Mouse (Mus musculus) lung, postnatal 4 days (tissue): Measurements from ENCODE around the gene Rasip1.
A peak's percentile ranks its signal among the peaks of the same experiment; 100 is the strongest.

Experiments
- DNase-seq, 2 experiments: peaks; one replicate each; pipeline ENCODE4 v3.0.0; 2021

Rasip1 gene

DNA sequence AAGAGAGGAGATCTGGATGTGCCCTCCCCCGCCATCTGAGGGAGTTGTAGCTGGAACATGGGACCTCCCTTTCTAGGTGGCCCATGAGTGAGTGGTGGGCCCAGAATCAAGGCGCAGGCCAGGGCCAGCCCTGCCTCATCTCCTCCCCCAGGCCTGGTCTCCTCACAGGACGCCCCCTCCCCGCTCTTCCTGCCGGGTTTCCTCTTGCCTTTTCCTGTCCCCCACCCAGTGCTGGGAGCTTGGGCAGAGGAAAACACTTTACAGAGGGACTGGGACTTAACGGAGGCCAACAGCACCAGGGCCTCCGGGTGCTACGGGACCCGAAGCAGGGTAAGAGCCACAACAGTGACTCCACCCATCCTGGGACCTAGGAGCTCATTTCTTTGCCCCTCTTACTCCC lies at the start of gene Rasip1:
Gene Rasip1, plus strand, starts transcription at position 228 of the 400 bp plus-strand sequence.
- peak; percentile 74 to 86 for DNase-seq

DNA sequence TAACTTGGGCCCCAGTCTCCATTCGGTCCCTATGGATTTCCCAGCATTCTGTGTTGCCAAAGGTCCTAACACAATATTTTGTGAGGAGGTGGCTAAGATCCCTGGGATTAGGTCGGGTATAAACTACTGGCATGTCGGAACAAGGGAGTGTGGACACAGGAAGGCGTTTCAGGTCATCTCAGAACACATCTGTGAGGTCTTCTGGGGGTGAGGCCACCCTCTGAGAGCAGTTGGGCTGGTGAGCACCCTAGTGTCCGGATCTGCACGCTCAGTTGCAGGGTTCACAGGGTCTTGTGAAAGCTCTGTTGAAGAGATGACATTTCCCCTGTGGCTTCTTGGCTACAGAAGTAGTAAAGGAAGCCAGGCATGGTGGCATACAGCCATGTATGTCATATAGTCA lies 41.4 kb upstream of the Rasip1 start:
- no peak for DNase-seq

- DNase-seq: no peak
Measured at GRCm38 (mm10) chr7:45587631-45588592, 39.4 kb upstream of the Rasip1 start.

DNA sequence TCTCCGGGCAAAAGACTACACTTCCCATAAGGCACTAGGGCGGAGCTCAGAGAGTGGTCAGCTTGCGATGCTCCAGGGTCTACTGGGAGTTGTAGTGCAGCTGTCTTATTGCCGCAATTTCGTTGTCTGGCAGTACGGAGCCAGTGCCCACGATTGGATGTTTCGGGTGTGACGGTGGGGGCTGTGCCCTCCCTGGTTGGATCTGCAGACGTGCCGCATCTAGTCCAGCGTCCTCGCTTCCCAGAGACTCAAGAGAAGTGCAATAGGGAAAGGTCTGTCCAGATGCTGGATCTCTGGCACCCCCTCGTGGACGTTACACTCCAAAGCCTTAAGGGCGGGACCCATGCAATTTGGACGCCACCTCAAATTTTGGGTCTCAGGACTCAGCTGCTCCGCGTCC lies 38.1 kb upstream of the Rasip1 start:
- DNase-seq: peak; percentile 93 to 98

DNA sequence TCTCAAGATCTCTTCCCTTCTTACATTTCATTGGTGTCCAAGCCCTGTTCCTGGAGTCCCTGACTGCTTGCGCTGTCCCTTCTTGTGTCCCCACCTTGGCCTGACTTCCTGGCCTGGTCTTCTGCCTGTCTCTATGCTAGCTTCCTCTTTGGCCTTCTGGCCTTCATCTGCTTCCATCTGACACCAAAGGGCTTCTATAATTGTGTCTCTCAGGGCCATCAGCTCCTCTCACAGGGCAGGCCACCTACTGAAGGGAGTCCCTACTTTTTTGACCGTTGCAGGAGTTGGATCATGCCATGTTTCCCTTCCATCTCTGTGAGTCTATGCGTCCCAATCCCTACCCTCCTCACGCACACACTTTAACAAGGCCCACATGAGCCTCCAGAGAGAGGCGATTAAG lies 37.4 kb upstream of the Rasip1 start:
- no peak for DNase-seq

DNA sequence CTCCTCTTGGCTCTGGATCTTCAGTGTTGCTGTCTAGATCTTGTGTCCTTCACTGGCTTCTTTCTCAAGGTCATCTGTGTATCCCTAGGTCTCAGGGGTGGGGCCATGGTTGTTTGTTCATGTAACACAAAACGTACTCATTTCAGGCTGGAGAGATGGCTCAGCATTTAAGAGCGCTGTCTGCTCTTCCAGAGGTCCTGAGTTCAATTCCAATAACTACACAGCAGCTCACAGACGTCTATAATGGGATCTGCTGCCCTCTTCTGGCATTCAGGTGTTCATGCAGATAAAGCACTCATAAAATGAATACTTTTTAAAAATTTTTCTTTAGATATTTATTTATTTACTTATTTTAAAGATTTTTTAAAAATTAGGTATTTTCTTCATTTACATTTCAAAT lies 36.4 kb upstream of the Rasip1 start:
- DNase-seq: no peak

GRCm38 (mm10) chr7:45591880-45592279 lies 35.4 kb upstream of the Rasip1 start:
- no peak for DNase-seq

DNA sequence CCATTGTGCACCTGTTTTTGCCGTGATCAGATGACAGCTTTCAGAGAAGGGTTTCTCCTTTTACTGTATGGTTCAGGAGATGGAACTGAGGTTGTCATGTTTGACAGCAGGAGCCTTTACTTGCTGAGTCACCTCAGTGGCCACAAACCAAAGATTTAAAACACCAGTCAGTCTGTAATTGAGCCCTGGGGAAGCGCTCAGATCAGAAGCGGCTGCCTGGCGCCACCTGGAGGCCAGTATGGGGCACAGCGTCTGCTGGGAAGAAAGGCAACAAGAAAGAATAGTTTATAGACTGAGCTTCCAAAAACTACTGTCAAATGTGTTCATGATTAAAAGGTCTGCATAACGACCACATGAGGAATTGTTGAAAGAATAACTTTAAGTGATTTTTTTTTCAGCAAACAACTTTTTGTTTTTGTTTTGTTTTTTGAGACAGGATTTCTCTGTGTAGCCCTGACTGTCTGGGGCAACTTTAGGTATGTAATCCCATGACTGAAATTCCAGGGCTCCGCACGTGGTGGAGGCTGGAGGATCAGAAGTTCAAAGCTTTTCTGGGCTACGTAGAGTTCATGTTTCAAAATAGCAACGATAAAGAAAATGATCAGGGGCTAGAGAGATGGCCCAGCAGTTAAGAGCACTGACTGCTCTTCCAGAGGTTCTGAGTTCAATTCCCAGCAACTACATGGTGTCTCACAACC lies 34.0 kb upstream of the Rasip1 start:
- DNase-seq: peak; percentile 67 to 79

DNA sequence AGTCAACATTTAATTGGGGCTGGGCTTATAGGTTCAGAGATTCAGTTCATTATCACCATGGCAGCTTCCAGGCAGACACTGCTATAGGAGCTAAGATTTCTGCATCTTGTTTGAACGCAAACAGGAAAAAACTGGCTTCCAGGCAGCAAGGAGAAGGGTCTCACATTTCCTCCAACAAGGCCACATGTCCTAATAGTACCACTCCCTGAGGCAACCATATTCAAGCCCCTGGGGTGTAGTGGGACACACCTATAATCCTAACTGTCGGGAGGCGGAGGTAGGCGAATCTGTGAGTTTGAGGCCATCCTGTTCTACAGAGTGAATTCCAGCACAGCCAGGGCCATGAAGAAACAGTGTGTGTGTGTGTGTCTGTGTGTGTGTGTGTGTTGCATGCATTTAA lies 32.1 kb upstream of the Rasip1 start:
- DNase-seq: no peak

DNA sequence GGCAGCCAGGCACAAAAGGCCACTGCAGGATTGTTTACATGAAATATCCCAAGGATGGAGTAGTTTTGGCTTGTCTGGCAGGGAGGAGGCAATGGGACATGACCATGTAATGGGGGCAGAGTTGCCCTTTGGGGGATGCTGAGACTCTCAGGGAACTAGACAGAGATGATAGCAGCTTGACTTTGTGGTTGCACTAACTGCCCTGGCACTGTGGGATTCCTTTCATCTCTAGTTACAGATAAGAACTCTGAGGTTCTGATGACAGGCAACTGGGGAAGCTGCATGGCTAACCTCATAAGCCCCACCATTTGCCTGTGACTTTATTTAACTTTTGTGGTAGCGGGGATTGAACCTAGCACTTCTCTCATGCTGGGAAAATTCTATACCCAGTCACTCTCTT lies 31.2 kb upstream of the Rasip1 start:
- no peak for DNase-seq

GRCm38 (mm10) chr7:45597013-45597412 lies 30.3 kb upstream of the Rasip1 start:
- DNase-seq: no peak

DNA sequence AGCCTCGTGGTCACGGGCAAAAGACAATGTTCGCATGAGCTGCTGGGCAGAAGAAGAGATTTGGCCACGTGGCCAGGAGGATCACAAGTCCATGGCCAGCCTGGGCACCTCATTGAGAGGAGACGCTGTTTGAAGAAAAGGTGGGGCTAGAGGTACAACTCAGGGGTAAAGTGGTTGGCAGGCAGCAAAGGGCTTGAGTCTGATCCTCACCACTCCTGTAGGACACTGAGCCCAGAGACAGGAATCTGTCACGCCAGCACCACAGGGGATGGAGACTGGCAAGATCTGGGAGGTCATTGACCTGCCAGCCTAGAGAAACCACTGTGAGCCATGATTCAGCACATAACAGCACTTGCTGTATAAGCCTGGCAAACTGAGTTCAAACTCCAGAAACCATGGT lies 29.8 kb upstream of the Rasip1 start:
- no peak for DNase-seq

DNA sequence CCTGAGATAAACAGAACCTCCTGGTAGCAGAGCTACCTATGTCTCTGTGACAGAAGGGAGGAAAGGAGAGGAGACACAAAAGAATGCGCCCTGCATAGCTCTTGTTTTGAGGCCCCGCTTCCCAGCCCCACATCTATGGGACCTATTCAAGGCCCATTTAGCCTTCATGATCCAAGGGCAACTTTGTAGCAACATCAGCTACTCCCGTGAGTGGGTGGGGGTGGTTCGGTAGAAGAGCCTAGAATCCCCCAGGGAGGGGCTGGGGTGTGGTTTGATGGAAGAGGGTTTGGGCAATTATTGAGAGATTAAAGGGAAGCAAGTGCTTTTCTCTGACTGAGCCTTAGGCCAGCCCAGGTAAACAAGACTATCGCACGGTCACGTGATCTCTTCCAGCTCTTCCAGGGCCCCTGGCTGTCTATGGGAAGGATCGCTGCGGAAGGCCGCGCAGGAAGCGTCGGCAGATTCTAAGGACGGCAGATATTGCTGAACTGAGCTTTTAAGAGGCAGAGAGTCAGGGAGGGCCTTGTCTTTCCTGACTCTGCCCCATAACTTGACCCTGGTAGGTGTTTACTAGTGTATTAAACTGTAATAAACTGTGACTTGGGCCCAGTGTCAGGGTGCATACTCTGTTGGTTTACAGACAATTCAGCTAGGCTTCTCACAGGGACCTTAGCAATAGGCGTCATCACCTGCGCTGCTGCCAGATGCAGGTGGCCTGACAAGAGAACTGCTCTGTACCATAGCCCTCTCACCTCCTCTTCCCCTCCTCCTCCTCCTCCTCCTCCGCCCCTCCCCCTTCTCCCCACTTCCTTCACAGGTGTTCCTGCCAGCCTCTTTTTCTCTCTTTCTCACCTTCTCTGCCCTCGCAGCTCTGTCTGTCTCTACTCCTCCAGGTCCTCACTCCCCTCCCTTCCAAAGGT lies 28.1 kb upstream of the Rasip1 start:
- no peak for DNase-seq

- no peak for DNase-seq
Measured at GRCm38 (mm10) chr7:45605704-45606289, 21.5 kb upstream of the Rasip1 start.

GRCm38 (mm10) chr7:45609511-45609910 lies 17.8 kb upstream of the Rasip1 start:
- DNase-seq: no peak

GRCm38 (mm10) chr7:45616277-45616676 lies 11.0 kb upstream of the Rasip1 start:
- peak in 1 of 2 experiments; percentile 55 for DNase-seq

GRCm38 (mm10) chr7:45617042-45617695 lies 10.1 kb upstream of the Rasip1 start, which contains the start of gene Fut1:
TSS of gene Fut1 (plus strand) at chr7:45617289.
- DNase-seq: peak; percentile 16 to 40

DNA sequence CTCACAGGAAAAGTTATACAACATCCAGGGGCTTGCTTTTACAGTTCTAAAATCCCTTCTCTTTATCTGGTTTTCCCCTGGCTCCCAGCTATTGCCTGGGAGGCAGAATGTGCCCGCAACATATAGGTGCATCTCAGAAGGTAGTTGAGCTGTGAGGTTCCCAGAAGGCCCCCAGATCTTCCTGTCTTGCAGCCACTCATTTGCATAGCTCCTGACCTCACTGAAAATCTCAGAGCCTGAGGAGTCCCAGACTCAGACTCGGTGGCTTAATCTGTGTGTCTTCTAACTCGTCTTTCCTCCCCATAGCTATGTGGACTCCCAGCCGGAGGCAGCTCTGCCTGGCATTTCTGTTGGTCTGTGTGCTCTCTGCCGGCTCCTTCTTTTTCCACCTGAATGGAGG lies 9.0 kb upstream of the Rasip1 start:
- DNase-seq: no peak

GRCm38 (mm10) chr7:45619592-45619991 lies 7.7 kb upstream of the Rasip1 start:
- DNase-seq: no peak

DNA sequence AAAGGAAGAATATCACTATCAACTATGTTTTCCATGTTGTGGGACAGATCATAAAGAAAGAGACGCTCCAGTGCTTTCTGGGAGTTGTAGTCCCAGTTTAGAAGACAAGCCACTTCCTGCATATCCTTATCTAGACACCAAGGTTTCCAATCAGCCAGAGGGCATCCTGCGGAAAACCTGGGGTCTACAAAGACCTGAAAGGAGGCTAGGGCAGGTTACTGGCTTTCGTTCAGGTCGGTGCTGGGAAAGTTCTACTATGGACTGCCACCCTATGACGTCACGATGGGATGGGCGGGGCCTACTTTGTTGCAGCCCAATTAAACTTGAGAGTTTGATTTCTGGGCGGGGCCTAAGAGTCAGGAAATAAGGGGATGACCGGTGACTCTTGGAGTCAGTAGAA lies 5.8 kb upstream of the Rasip1 start, which contains the start of gene Izumo1:
Gene Izumo1, plus strand, starts transcription at position 369 of the 400 bp plus-strand sequence.
- DNase-seq: peak; percentile 64 to 71

DNA sequence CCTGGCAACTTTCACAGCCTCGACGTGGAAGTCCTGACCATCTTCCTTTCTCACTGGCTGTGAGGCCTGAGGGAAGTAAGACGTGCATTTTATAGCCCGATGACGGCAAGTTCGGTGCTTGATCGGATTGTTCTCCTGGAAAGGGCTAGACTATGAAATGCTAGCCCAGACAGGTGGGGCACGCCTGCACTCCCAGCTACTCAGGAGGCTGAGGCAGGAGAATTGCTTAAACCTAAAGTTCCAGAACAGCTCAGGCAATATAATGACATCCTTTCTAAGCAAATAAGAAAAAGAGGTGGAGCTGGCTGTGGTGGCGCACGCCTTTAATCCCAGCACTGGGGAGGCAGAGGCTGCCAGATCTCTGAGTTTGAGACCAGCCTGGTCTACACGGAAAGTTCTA lies 3.8 kb upstream of the Rasip1 start:
- DNase-seq: no peak

DNA sequence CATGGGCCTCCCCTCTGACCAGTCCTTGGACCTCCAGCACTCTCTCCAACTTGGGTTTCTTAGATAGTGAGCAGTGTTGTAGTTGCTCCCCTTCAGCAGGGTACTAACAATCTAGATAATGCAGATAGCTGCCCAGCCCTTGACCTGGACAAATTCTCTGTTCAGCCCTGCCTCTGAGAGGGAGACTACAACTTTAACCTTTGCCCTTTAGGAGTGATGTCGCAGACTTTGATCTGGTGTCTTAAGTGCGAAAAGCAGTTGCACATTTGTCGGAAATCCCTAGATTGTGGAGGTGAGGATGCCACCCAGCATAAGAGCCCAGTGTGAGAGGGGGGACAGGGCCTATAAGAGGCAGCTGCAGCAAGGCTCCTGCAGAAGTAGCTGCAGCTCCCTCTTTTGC lies 2.6 kb upstream of the Rasip1 start:
- DNase-seq: no peak
